Mouse (Mus musculus) hindbrain, embryonic 10.5 days (tissue): ENCODE data around the gene Gins2. TPM values are rescaled to one million over a fixed set of nuclear protein-coding genes. Genes with fewer than 3 reads are reported as not detected.

Experiments
- DNase-seq: peaks from one replicate; pipeline ENCODE4 v3.0.0-alpha.2; 2017; ENCODE audit warnings: low spot score
- H3K27ac ChIP-seq: fragments of 300-500 bp; sonication (generic); 2 replicates; pipeline ENCODE4 v1.5.1; 2016; ENCODE audit warnings: mild to moderate bottlenecking, moderate library complexity
- H3K27me3 ChIP-seq: fragments of 300-500 bp; sonication (generic); 2 replicates; pipeline ENCODE4 v1.6.1; 2016; ENCODE audit warnings: mild to moderate bottlenecking; ENCODE audit not compliant: poor library complexity, insufficient read depth, severe bottlenecking
- H3K36me3 ChIP-seq: fragments of 300-500 bp; sonication (generic); 2 replicates; pipeline ENCODE4 v1.6.1; 2016; ENCODE audit warnings: mild to moderate bottlenecking, moderate library complexity
- H3K4me1 ChIP-seq: fragments of 300-500 bp; sonication (generic); replicated peaks from 2 replicates; pipeline ENCODE4 v1.6.1; 2016; ENCODE audit warnings: mild to moderate bottlenecking
- H3K4me3 ChIP-seq: fragments of 300-500 bp; sonication (generic); 2 replicates; pipeline ENCODE4 v1.5.1; 2016; ENCODE audit warnings: mild to moderate bottlenecking, moderate library complexity
- H3K9me3 ChIP-seq: fragments of 300-500 bp; sonication (generic); 2 replicates; pipeline ENCODE4 v1.6.1; 2016; ENCODE audit warnings: mild to moderate bottlenecking, moderate library complexity
- WGBS: fragments of 180-500 bp; shearing (Covaris S2); methylation state at CpG from one replicate; pipeline ENCODE4 v1.1.7; 2016; 5-methylcytosine and 5-hydroxymethylcytosine counted together
- polyA plus RNA-seq: library from polyadenylated mRNA; unstranded; fragments of >200 nt; fragmentation: Nextera tagmentation; extraction: Ambion mirVana; gene quantifications from 2 replicates; pipeline ENCODE4 v1.2.1, GENCODE M21; 2016

The Gins2 gene
- polyA plus RNA-seq, 1 experiment from 2014 or later, result 138 TPM

GRCm38 (mm10) chr8:120536306-120537206 is 52.5 kb downstream of the Gins2 start:
- H3K27me3 ChIP-seq, result peaks cover 77% of the 10 kb centered on the region
- DNase-seq, result peak; percentile 48
- H3K4me1 ChIP-seq, result peaks cover 99% of the 10 kb centered on the region
- H3K9me3 ChIP-seq, result no peaks in the 10 kb centered on the region
- WGBS, result under 1% methylated on average over 61 of the region's 61 CpGs
- H3K27ac ChIP-seq, result peak overlapping the region; percentile 98
- H3K36me3 ChIP-seq, result no peaks in the 10 kb centered on the region
- peak overlapping the region; percentile 81 for H3K4me3 ChIP-seq

- under 1% methylated on average over 79 of the region's 79 CpGs for WGBS
- DNase-seq, result peak; percentile 66
- Histone ChIP-seq H3K36me3 (no peaks in the 10 kb centered on the region), H3K27me3 (peaks cover 82% of the 10 kb centered on the region), H3K27ac (peak overlapping the region; percentile 98), H3K4me1 (peaks cover 100% of the 10 kb centered on the region), H3K9me3 (no peaks in the 10 kb centered on the region), H3K4me3 (peak overlapping the region; percentile 81)
These were observed 53.4 kb downstream of the Gins2 start for GRCm38 (mm10) chr8:120535452-120536305.

GRCm38 (mm10) chr8:120534504-120535368 is 54.4 kb downstream of the Gins2 start:
- Histone ChIP-seq H3K4me3 (peak overlapping the region; percentile 81), H3K9me3 (no peaks in the 10 kb centered on the region), H3K36me3 (no peaks in the 10 kb centered on the region), H3K4me1 (peaks cover 98% of the 10 kb centered on the region), H3K27ac (peak overlapping the region; percentile 89), H3K27me3 (peaks cover 73% of the 10 kb centered on the region)
- WGBS, result 9% methylated on average over 14 of the region's 14 CpGs
- peak; percentile 90 for DNase-seq

- DNase-seq, result no peak
- Histone ChIP-seq H3K36me3 (no peaks in the 10 kb centered on the region), H3K9me3 (no peaks in the 10 kb centered on the region), H3K27me3 (peaks cover 67% of the 10 kb centered on the region), H3K4me3 (peak overlapping the region; percentile 81), H3K4me1 (peaks cover 98% of the 10 kb centered on the region), H3K27ac (peak overlapping the region; percentile 89)
- WGBS, result 20% methylated on average over 8 of the region's 8 CpGs
These were observed 55.0 kb downstream of the Gins2 start for GRCm38 (mm10) chr8:120534080-120534479.

GRCm38 (mm10) chr8:120533380-120533779 is 55.7 kb downstream of the Gins2 start:
- 14% methylated on average over 3 of the region's 3 CpGs for WGBS
- Histone ChIP-seq H3K4me1 (peaks cover 98% of the 10 kb centered on the region), H3K9me3 (no peaks in the 10 kb centered on the region), H3K27ac (peak overlapping the region; percentile 89), H3K4me3 (peak overlapping the region; percentile 43), H3K36me3 (no peaks in the 10 kb centered on the region), H3K27me3 (peaks cover 68% of the 10 kb centered on the region)
- no peak for DNase-seq

GRCm38 (mm10) chr8:120532517-120533215 is 56.4 kb downstream of the Gins2 start:
- Histone ChIP-seq H3K27me3 (peaks cover 72% of the 10 kb centered on the region), H3K4me1 (peaks cover 98% of the 10 kb centered on the region), H3K9me3 (no peaks in the 10 kb centered on the region), H3K4me3 (peak overlapping the region; percentile 43), H3K36me3 (no peaks in the 10 kb centered on the region), H3K27ac (peak overlapping the region; percentile 89)
- DNase-seq, result peak; percentile 76
- 1% methylated on average over 29 of the region's 29 CpGs for WGBS

- WGBS, result 49% methylated on average over 10 of the region's 10 CpGs
- Histone ChIP-seq H3K27me3 (peaks cover 71% of the 10 kb centered on the region), H3K4me3 (peak overlapping the region; percentile 43)
These were observed 57.2 kb downstream of the Gins2 start for GRCm38 (mm10) chr8:120531775-120532516.

GRCm38 (mm10) chr8:120530954-120531656 is 58.0 kb downstream of the Gins2 start:
- Histone ChIP-seq H3K27me3 (peaks cover 71% of the 10 kb centered on the region), H3K27ac (peak overlapping the region; percentile 89), H3K36me3 (no peaks in the 10 kb centered on the region), H3K4me3 (peak overlapping the region; percentile 43; the same call in 1 of the 2 replicates), H3K9me3 (no peaks in the 10 kb centered on the region), H3K4me1 (peaks cover 98% of the 10 kb centered on the region)
- DNase-seq, result no peak
- WGBS, result 59% methylated on average over 16 of the region's 16 CpGs

More at GRCm38 (mm10) chr8:120531775-120532516, 57.2 kb downstream of the Gins2 start:
- Histone ChIP-seq H3K4me1 (peaks cover 98% of the 10 kb centered on the region), H3K27ac (peak overlapping the region; percentile 89), H3K9me3 (no peaks in the 10 kb centered on the region), H3K36me3 (no peaks in the 10 kb centered on the region)
- DNase-seq, result no peak

GRCm38 (mm10) chr8:120529226-120529625 is 59.9 kb downstream of the Gins2 start:
- H3K27ac ChIP-seq, result peak overlapping the region; percentile 40; the same call in 1 of the 2 replicates
- H3K9me3 ChIP-seq, result no peaks in the 10 kb centered on the region
- 40% methylated on average over 7 of the region's 7 CpGs for WGBS
- peaks cover 69% of the 10 kb centered on the region for H3K27me3 ChIP-seq
- H3K4me1 ChIP-seq, result peaks cover 97% of the 10 kb centered on the region
- H3K36me3 ChIP-seq, result no peaks in the 10 kb centered on the region
- H3K4me3 ChIP-seq, result no peak overlapping the region
- no peak for DNase-seq
